Mouse (Mus musculus) megakaryocyte progenitor cell, adult 5-6 weeks (primary cell): ENCODE measurements around the gene Samd4b. TPM values are rescaled to one million over a fixed set of nuclear protein-coding genes. Genes with fewer than 3 reads are reported as not detected.
"Not testable (repeated sequence)": the region's sequence is repeated elsewhere in the genome, so short reads cannot be mapped to it uniquely, and the experiment has no call there.

Source experiments
- ATAC-seq: replicated peaks from 2 replicates; pipeline ENCODE4 v1.8.0; 2016; ENCODE audit warnings: mild to moderate bottlenecking, moderate TSS enrichment, inconsistent platforms; ENCODE audit not compliant: poor library complexity
- total RNA-seq, 2 experiments: library from RNA; stranded (forward) in 1 of 2; stranded (reverse) in 1 of 2; fragments of 157-497, 149-512 nt in 1 of 2; fragments of 200-1000 nt in 1 of 2; gene quantifications; 2 replicates each; pipeline versions ENCODE4 v1.2.3 to v1.2.4; 2015 to 2017

Gene Samd4b
- total RNA-seq, 2 experiments from 2014 or later: 2.7 to 20.7 TPM

DNA sequence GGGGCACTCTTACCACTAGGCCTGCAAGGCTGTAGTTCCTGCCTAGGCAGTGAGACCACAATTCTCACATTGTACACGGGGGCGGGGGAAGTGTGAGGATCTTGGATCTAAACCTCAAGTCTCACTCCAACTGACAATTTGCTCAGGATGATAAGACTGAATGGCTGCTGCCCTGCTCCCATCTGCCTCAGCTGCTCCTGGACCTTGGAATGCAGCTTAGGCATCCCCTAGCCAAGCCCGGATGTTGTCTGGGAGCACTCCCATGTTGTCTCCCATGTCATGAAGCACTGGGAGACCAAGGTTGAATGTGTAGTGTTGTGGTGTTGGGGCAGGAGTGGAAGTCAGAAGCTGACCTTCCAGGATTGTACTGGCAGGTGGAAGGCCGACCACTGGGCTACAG, 30.4 kb downstream of the Samd4b start:
- no peak for ATAC-seq

DNA sequence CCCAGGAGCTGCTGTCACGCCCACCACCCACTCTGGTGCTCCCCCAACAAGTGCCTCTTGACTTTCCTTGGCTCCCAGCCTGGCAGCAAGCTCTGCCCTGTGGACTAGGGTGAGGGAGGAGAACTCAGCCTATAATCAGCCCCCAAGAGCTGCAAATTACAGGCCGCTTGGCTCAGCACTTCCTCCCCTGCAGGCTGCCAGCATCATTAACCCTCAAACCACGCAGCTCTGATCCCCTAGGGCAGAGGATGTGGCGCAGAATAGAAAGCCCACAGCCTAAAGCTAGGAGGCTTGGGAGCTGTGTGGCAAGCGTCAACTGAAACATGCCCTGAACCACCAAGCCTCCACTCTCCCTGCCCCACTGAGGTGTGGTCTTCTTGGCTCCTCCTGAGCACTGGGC, 32.5 kb downstream of the Samd4b start:
- ATAC-seq: no peak

DNA sequence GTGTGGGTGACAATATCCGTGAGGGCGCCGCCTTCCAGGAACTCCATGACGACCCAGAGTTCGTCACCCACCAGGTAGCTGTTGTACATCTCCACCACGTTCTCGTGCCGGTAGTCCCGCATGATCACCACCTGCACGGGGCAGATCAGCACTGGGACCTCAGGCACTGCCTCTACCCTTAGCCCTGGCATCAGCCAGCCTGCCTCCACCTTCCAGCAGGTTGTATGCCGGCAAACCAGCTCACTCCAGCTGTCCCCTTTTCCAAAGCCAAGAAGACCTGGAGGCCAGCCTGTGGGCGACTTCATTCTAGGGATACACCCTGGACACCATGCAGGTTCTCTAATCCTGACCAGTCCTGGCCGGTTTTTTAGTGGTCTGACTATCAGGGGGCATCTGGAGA, 35.0 kb downstream of the Samd4b start:
- no peak for ATAC-seq

DNA sequence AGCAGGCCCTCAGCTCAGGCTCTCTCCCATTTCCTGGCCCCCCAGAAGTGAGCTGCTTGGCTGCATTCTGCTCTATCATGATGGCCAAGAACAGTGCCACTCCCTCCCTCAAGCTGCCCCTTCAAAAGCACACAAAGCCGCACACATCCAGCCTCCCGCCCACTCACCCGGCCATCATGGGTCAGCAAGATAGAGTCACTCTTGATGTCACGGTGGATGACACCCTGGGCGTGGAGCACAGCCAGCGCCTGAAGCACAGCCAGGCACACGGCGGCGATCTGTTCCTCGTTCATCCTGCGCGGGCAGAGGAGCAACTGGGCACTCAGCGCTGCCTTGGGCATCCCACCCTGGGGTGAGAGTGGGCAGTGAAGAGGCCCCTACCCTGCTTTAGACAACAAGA, 35.6 kb downstream of the Samd4b start:
- ATAC-seq: no peak

DNA sequence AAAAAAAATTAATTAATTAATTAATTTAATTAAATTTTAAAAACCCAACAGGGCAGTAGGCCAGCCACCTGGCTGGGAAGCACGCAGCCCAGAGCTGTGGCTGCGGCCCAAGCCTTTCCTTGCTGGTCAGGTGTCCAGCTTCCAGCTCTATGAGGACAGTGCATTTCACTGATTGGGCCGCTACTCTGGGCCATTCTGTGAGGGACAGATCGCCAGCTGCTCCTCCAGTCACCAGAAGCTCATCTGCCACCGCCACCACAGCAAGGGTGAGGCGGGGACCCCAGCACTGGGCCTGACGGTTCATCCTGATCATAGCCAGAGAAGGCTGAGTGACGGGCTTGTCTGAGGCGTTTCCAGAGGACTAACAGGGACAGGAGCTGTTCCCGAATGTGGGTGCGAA, 36.0 kb downstream of the Samd4b start:
- ATAC-seq: no peak

DNA sequence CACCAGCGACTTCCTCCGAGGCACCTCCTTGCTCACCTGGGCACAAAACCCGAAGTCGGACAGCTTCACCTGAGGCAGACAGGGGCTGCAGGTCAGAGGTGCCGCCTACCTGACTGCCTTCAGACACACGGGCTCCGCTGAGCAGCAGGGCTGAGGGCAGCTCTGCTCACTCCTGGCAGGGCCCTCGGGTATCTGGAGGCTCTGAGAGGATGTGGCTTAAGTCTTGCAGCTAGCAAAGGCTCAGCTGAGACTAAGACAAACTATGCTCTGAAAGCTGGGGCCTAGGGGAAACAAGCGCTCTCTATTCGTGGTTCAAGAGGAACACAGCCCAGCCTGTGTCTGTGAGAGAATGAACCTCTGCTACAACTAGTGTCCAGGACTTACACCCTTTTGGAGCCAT, 37.1 kb downstream of the Samd4b start:
- no peak for ATAC-seq

DNA sequence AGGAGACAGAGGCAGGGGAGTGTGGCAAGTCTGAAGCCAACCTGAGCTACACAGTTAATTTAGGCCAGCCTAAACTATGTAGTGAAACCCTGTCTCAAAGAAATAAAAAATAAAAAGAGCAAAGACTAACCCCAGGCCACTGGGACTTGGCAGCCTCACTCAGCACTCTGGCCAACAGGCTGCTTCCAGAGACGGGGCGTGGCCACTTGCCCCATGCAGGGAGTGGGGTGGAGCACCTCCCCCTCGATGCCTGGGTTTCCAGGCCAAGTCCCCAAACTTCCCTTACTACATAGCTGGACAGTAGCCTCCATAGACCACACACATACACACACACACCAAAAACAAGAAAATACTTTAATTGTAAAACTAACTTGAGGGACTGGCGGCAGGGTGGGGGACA, 39.5 kb downstream of the Samd4b start:
- ATAC-seq: peak; percentile 38; the same call in 1 of the 2 replicates

DNA sequence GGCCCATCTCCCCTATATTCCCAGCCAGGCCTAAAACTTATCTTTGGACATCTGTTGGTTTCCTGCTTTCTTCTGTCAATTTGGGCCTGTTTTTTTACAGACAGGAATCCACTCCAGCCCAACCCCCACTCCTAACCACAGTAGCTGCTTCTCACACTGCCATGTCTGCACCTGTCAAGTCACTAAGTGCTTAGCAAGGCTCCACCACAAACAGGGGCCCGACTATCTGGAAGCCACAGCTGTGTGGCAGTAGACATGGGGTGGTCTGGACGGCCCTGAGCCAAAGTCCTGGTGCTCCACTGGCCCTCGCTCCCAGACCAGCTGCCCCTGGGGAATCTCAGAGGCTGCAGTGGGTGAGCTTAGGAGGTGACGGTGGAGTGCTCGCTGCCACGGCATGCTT, 40.2 kb downstream of the Samd4b start:
- peak; percentile 74 for ATAC-seq

DNA sequence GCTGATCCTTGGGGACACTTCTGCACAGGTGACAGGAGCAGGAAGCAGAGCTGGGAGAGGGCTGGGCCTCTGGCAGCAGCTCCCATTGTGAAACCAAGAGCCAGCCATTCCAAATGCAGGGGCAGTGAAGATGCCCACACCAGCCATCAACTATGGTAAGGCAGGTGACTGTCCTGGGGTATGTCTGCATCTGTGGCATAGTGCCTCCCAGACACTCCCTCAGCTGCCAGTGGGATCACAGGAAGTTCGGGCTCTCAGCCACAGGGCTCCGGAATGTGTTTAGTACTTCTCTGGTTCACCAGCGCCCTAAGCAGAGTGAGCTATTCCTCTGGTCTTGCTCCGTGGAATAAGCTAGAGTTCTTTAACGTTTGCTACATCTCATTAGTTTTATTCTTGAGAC, 40.9 kb downstream of the Samd4b start:
- no peak for ATAC-seq

DNA sequence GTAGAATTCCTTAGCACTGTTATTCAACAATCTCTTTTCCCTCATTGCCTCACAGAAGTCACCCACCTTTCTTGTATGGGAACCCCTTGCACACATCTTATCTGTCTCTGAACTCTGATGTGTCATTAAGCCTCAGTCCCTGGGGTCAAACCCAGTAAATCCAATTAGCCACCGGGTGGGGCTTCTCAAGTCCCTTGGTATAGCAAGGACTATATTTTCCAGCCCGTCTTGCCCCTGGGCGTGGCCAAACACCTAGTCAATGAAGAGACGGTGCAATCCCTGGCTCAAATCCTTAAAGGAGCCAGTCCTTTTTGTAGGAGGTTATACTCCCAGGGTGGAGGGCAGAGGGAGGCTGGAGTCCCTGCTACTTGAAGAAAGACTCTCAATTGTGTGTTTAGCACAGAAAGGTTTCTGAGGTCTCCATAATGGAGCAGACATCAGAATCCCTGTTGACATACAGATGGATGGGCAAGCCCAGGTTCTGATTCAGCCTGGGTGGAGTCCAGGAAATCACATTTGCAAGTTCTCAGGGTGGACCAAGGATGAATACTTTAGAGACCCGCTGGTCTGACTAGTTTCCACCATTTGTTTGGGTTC, 41.9 kb downstream of the Samd4b start:
- ATAC-seq: no peak

DNA sequence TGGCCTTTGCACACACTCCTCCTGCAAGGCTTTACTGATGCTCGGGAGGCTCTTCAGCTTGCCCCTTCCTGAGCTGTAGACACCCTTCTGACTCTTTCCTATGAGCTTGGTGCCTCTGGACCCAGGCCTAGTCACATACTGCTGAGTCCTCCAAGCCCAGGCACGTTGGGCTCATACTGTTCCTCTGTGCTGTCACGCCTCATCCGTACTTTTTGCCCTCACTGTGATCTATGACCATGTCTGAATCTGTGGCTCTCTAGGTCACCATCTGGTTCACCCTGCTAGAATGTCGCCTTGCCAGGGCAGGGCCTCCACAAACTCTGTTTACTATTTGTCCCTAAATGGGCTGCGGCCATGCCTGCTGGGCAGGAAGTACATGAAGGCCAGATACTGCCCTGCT, 44.9 kb downstream of the Samd4b start:
- ATAC-seq: no peak

DNA sequence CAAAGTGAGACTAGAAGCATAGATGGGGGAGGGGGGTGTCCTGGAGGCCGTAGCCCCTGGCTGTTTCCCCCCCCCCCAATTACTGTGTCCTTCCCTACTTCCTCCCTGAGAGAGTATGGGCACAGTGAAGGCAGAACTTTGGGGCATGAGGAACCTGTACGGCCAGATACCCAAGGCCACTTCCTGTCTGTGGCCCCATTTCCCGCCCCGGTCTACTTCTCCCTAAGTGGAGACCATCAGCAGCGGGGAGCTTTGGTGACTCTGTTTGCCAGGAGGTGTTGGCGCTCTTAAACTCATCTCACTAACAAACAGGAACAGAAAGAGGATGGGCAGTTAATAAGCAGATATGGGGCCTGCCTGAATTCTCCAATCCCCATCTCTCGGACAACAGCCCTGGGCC, 50.3 kb downstream of the Samd4b start:
- ATAC-seq: peak; percentile 89

DNA sequence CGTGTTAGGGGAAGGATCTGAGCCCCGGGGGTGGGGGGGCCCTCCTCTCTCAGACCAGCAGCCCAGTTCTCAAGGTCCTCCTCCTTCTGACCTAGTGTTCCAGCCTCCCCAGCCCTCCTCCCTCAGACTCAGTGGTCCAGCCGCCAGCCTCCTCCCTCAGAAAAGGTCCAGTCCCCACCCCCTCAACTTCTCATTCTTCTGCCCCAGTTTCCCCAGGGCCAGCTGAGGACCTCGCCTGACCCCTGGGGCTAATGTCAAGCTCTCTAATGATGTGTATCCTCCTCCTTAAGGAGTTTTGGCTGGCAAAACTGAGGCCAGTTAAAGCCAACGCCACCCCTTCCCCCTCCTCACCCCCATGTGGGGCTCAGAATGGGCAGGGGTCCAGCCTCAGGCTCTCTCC, 50.8 kb downstream of the Samd4b start, which contains the start of gene Nccrp1:
Gene Nccrp1, minus strand, starts transcription at position 101 of the 400 bp plus-strand sequence.
- ATAC-seq: no peak

DNA sequence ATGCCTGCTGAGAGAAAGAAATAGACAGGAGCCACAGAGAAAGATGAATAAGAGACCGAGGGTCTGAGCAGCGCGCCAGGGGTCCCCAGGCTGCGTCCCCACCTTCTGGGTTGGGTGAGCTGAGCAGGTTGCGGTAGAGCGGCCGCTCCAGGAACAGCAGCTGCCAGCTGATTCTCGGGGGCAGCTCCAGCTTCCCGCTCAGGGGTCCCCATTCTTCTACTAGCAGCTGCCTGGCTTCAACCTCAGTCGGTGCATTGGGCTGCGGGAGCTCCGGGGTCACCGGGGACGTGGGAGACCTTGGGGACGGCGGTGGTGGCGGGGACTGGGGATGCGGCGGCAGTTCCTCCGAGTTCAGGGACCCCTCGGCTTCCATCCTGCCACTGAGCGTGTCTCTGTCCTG, 51.3 kb downstream of the Samd4b start:
- ATAC-seq: no peak

DNA sequence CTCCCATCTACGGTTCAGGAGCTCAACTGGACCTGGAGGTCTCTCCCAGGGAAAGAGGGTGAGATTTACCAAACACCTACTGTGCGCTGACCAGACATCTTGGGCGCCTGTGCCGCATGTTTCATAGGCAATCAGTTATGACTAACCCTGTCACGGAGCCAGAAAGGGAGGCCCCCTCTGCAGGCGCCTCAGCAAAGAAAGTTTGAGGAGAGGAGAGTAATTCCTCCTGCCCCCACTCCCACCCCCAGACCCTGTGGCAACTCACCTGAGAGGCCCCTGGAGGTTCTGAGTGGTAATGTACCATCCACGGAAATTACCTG, 52.1 kb downstream of the Samd4b start:
- no peak for ATAC-seq

DNA sequence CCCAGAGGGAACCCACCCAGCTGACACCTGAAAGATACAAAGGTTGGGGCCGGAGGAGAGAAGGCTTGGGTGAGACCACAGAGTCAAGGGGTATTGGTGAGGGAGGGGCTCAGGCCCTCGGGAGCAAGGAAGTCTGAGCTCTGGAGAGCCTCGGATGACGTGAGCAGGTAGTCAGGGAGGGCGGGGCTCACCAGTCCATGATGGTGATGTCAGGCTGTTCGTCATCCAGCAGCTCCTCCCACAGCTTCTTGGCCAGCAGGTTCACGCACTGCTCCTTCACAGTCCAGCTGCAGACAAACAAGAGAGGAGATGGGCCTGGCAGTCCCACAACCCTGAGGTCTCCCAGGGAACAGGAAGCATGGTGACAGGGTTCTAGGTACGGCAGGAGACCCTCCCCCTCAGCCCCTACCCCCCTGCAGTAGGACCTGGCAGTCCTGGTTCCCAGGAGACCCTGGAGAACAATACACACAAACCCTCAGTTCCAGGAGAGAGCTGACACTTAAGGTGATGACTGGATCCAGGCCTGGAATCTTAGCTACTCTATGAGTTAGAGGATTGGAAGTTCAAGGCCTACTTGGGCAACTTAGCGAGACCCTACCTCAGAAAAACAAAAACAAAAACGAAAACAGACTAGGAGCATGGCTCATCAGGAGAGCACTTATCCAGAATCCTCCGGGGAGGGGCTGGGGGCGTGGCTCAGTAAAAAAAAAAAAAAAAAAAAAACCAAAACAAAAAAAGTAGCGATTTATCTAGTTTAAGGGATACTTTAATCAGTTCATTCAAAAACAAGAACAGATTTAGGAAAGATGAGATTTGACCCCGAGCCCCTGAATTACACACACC, 52.7 kb downstream of the Samd4b start:
- peak; percentile 42 for ATAC-seq

DNA sequence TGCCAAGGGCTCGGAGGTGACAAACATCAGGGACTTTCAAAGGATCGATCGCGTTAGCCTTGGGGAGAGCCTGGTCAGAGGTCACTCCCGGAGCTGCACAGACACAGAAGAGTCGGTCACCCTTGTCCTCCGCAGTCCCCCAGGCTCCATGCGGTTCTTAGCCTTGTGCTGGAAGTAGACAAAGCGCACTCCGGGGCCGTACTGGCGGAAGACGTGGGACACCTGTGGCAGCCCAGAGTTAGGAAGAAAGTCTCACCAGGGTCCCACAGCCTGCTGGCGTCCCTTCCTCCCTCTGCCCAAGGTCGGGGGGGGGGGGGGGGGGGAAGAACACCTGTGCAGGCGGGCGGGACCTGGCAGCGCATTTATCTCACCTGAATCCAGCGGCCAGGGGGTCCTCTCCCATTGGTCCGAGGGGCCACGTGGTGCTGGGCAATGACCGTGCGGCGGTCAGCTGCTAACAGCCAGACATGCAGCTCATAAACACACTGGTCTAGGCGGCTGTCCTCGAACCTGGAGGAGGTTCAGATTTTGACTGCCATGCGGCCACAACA, 53.8 kb downstream of the Samd4b start:
- no peak for ATAC-seq

DNA sequence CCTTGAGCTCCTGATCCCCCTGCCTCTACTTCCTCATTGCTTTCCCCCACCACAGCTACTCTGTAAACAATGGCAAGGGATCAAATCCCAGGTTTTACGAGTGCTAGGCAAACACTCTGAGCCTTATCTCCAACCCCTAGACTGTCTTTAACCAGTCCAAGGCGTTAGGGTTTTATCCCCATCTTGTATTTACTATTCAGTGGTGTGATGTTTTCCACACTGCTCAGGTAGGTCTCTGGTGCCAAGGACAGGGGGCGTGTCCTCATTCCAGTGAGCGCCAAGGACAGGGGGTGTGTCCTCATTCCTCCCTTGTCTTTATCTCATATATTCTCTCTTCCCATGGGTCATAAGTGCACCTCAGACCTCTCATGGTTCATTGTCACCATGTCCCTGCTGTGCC, 57.4 kb downstream of the Samd4b start, which contains the start of gene Sycn:
Gene Sycn, plus strand, starts transcription at position 360 of the 400 bp plus-strand sequence.
- ATAC-seq: no peak

DNA sequence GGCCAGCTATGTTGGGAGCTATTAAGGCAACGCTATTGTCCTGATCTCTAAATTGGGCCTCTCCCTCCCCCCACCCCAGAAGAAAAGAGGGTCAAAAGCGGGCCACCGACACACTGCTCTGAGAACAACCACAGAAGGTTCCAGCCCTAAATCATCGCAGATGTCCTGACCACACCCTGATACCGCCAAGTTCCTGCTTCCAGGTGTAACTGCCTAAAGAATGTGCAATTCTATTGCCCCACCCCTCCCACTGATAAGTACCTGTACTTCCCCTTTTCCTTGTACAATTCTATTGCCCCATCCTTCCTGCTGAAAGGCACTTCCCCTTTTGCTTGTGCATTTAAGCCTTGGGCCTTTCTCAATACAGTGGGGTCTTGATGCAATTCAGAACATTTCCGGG, 59.1 kb downstream of the Samd4b start:
- not testable (repeated sequence) for ATAC-seq

DNA sequence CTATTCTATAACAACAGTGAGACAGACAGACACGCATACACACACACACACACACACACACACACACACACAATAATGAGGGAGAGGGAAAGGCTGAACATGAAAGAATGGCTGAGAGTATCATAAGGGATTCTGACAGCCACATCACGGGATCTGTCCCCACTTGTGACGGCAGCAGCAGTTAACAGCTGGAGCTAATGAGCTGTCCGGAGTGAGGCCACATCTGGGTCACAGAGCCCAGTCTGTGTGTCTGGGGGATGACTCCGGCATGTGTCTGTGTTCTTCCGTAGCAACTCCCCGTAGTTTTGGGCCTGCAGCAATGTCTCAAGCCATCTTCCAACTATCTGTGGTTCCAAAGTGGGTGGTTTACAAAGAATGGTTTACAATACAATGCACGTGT, 65.9 kb downstream of the Samd4b start:
- ATAC-seq: no peak

DNA sequence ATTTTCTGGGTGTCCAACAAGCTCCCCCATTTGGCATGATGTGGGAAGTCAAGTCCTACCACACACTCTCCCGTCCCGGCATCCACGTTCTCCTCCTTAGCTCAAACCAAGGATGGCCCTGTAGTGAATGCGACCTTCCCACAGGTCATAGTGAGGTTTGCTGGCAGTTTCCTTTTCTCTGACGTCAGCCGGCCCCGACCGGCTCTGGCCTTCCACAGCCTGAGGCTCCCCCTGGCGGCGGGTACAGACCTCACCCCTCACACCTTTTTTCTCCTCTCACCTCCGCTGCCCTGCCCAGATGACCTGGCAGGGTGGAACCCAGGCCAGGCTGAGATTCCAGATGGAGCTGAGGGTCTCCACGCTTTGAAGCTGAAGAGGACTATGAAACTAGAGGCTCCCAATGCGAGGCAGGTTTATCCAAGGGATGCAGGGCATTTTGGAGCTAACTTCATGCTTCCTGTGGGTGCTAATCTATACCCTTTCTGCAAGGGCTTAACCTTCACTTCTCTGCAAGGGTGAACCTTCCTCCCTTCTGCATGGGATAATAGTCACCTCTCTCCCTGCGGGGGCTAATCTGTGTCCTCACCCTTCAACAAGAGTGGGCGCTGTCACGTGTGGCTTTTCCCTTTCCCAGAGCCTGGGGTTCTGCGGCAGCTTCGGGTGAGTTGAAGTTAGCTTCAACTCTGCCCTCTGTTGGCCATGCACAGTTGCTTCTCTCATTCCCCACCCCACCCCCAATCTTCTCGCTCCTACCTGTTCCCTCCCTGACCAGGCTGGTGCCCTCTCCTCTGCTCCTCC, 69.8 kb downstream of the Samd4b start:
- peak; percentile 95 for ATAC-seq
